Mouse (Mus musculus) embryonic facial prominence, embryonic 11.5 days (tissue): Measurements from ENCODE around the gene Mansc4. TPM values are rescaled to one million over a fixed set of nuclear protein-coding genes. Genes with fewer than 3 reads are reported as not detected.

Experiments
- ATAC-seq: fragments of 200-750 bp; cut with Nextera tagmentation; replicated peaks from 2 replicates; pipeline ENCODE4 v1.8.0; 2017; ENCODE audit warnings: low read depth; ENCODE audit not compliant: insufficient number of reproducible peaks, low FRiP score, low TSS enrichment
- DNase-seq: peaks from one replicate; pipeline ENCODE4 v3.0.0-alpha.2; 2015; ENCODE audit warnings: low spot score
- H3K27ac ChIP-seq: fragments of 300-500 bp; sonication (generic); replicated peaks from 2 replicates; pipeline ENCODE4 v1.5.1; 2014; ENCODE audit warnings: mild to moderate bottlenecking, low read depth, low read length, control low read depth
- H3K27me3 ChIP-seq: fragments of 300-500 bp; sonication (generic); 2 replicates; pipeline ENCODE4 v1.6.1; 2014; ENCODE audit warnings: mild to moderate bottlenecking, low read length, moderate library complexity, mixed read lengths; ENCODE audit not compliant: control insufficient read depth, insufficient read depth
- H3K36me3 ChIP-seq: fragments of 300-500 bp; sonication (generic); replicated peaks from 2 replicates; pipeline ENCODE4 v1.6.1; 2014; ENCODE audit warnings: low read depth, mild to moderate bottlenecking, low read length, moderate library complexity, mixed read lengths; ENCODE audit not compliant: control insufficient read depth, insufficient read depth
- H3K4me1 ChIP-seq: fragments of 300-500 bp; sonication (generic); 2 replicates; pipeline ENCODE4 v1.6.1; 2014; ENCODE audit warnings: low read length, mixed read lengths; ENCODE audit not compliant: control insufficient read depth, insufficient read depth
- H3K4me2 ChIP-seq: fragments of 300-500 bp; sonication (generic); 2 replicates; pipeline ENCODE4 v1.6.1; 2014; ENCODE audit warnings: low read depth, mild to moderate bottlenecking, control low read depth, low read length, moderate library complexity
- H3K4me3 ChIP-seq: fragments of 300-500 bp; sonication (generic); 2 replicates; pipeline ENCODE4 v1.5.1; 2014; ENCODE audit warnings: low read depth, low read length, control low read depth
- H3K9ac ChIP-seq: fragments of 300-500 bp; sonication (generic); replicated peaks from 2 replicates; pipeline ENCODE4 v1.6.1; 2014; ENCODE audit warnings: mild to moderate bottlenecking, control low read depth, low read length
- H3K9me3 ChIP-seq: fragments of 300-500 bp; sonication (generic); replicated peaks from 2 replicates; pipeline ENCODE4 v1.6.1; 2016; ENCODE audit warnings: mild to moderate bottlenecking, low read length, inconsistent platforms, mixed read lengths; ENCODE audit not compliant: control insufficient read depth
- WGBS: fragments of 180-500 bp; shearing (Covaris S2); extraction: QIAGEN DNeasy Blood & Tissue Kit; methylation state at CpG from one replicate; pipeline ENCODE4 v1.1.7; 2014; 5-methylcytosine and 5-hydroxymethylcytosine counted together
- polyA plus RNA-seq: library from polyadenylated mRNA; unstranded; fragments of >200 nt; fragmentation: Nextera tagmentation; extraction: Ambion mirVana; gene quantifications from 2 replicates; pipeline ENCODE4 v1.2.1, GENCODE M21; 2014

Gene Mansc4
- polyA plus RNA-seq, 1 experiment from 2014 or later = 1.7 TPM

DNA sequence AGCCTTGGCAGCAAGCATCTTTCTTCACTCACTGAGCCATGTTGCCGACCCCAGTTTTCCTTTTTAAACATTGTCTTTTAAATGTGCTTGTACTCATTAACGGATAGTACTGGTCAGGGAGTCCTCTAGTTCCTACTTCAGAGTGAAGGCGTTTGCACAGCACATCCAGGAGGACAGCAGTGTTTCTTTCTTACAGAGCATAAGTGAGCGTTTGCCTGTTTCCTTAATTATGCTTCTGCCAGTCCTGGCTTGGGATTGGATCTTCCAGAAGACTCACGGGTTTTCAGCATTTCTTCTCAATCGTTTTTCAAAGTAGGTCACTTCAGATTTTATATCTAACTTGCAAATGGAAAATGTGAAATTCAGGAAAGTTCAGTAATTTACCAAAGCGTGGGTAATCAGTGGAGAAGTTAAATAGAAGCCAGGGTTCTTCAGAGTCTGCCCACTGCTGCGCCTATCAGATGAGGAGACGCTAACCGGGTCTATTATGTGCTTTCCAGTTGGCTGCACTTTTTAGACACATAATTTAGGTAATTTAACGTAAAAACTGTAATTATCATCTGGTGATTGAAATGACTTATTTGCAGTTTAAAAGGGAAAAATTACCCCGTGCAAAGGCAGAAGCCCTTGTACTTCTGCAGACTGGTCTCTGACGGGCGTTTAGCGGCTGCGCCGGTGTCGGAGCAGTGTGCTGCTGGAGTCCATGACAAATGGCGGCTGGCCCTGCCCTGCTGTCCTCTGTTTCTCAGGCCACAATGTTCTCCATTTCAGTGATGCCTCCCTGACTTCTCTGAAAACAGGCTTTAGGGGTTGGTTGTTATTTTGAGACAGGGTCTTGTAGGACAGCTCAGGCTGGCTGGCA is 32.8 kb downstream of the Mansc4 start:
- H3K27ac ChIP-seq = no peak overlapping the region
- no peaks in the 10 kb centered on the region for H3K9me3 ChIP-seq
- no peak for DNase-seq
- H3K36me3 ChIP-seq = no peaks in the 10 kb centered on the region; the same call in 1 of the 2 replicates
- WGBS = 82% methylated on average over 19 of the region's 19 CpGs
- H3K4me2 ChIP-seq = no peak overlapping the region
- H3K4me3 ChIP-seq = no peak overlapping the region
- H3K4me1 ChIP-seq = no peaks in the 10 kb centered on the region
- ATAC-seq = no peak
- no peaks in the 10 kb centered on the region for H3K27me3 ChIP-seq
- no peak overlapping the region for H3K9ac ChIP-seq

DNA sequence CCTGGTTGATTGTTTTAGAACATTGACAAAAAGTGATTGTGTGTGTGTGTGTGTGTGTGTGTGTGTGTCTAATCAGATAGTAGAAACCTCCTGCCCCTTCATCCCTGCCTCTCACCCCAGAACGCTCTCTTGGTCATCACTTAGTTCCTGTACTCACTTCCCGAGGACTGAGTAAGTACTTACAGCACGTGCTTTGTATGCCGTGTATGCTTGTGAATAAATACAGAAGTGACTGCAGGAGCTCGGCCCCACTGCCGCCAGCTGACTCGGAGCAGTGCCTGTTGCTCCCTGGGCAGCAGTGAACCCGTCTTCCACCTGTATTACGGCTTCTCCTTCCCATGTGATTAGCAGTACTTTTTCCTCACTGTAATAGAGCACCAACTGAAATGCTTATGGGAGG is 34.4 kb downstream of the Mansc4 start:
- Histone ChIP-seq H3K27ac (no peak overlapping the region), H3K4me1 (no peaks in the 10 kb centered on the region), H3K4me2 (no peak overlapping the region), H3K4me3 (no peak overlapping the region), H3K9ac (no peak overlapping the region), H3K36me3 (no peaks in the 10 kb centered on the region; the same call in 1 of the 2 replicates), H3K9me3 (no peaks in the 10 kb centered on the region), H3K27me3 (no peaks in the 10 kb centered on the region)
- no peak for DNase-seq
- WGBS = 92% methylated on average over 9 of the region's 9 CpGs
- ATAC-seq = no peak

DNA sequence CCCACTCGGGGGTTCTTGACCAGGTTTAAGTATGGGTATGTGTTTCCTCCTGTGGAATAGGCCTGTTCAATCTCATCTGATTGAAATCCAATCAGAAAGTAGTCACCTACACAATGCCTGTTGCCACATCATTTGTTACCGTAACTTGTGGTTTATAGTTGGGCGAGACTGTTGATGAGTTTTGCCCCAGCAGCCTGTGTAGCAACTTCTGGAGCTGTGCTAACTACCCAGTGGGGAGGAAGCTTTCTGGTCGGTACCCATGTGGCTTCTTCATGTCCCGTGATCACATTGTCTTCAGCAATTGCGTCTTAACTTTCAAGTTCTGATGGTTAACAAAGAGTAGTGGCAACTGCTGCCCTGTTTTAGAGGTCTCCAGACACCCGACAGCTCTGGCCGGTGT is 35.2 kb downstream of the Mansc4 start:
- Histone ChIP-seq H3K4me3 (no peak overlapping the region), H3K27me3 (no peaks in the 10 kb centered on the region), H3K4me2 (no peak overlapping the region), H3K27ac (no peak overlapping the region), H3K9me3 (no peaks in the 10 kb centered on the region), H3K4me1 (no peaks in the 10 kb centered on the region), H3K36me3 (no peaks in the 10 kb centered on the region; the same call in 1 of the 2 replicates), H3K9ac (no peak overlapping the region)
- ATAC-seq = no peak
- WGBS = 94% methylated on average over 8 of the region's 8 CpGs
- DNase-seq = no peak

DNA sequence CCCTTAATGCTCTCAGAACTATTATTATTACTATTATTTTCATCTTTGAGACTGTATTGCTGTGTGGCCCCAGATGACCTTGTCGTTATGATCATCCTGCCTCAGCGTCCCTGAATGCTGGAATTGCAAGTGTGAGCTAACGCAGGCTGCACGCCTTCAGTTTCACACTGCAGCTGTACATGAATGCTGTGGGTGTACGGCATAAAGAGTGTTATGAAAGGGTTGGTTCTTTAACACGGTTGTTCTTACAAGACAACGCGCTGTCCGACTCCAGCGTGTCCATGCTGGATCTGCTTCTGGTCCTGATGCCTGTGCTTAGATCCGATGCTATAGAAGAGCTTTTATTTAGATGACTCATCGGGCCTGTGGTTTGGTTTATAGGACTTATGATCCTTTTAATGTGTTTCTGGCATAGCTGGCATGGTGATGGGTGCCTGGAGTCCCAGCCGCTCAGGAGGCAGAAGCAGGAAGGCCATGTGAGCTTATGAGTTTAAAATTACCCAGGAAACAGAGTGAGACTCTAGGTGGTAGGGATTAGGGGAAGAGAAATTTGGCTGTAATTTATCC is 37.5 kb downstream of the Mansc4 start:
- no peak overlapping the region for H3K9ac ChIP-seq
- no peaks in the 10 kb centered on the region for H3K9me3 ChIP-seq
- no peaks in the 10 kb centered on the region for H3K4me1 ChIP-seq
- no peak for ATAC-seq
- H3K4me2 ChIP-seq = no peak overlapping the region
- no peaks in the 10 kb centered on the region; the same call in 1 of the 2 replicates for H3K36me3 ChIP-seq
- no peak overlapping the region for H3K27ac ChIP-seq
- H3K4me3 ChIP-seq = no peak overlapping the region
- no peak for DNase-seq
- H3K27me3 ChIP-seq = no peaks in the 10 kb centered on the region
- 94% methylated on average over 13 of the region's 13 CpGs for WGBS

DNA sequence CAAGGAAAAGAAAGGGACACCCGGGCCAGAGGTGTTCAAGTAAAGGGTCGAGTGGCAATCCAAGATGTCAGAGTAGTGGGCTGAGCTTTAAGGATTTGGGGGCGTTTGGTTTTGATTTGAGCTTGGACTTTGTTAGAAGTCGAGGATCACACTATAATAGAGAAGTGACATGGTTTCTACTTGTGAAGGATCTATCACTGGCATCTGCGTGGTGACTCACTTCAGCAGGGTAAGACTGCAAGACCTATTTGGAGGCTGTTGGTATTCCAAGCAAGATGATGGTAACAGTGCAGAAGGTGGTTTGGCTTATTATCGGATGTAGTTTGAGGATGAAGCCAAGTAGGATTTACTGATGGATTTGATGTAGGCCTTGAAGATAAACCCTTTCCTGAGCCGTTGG is 43.2 kb downstream of the Mansc4 start:
- Histone ChIP-seq H3K9ac (peak overlapping the region; percentile 98), H3K36me3 (no peaks in the 10 kb centered on the region), H3K4me3 (peak overlapping the region; percentile 93), H3K4me2 (peak overlapping the region; percentile 60), H3K4me1 (no peaks in the 10 kb centered on the region), H3K27me3 (no peaks in the 10 kb centered on the region), H3K27ac (no peak overlapping the region), H3K9me3 (no peaks in the 10 kb centered on the region)
- 50% methylated on average over 7 of the region's 7 CpGs for WGBS
- ATAC-seq = no peak
- no peak for DNase-seq

DNA sequence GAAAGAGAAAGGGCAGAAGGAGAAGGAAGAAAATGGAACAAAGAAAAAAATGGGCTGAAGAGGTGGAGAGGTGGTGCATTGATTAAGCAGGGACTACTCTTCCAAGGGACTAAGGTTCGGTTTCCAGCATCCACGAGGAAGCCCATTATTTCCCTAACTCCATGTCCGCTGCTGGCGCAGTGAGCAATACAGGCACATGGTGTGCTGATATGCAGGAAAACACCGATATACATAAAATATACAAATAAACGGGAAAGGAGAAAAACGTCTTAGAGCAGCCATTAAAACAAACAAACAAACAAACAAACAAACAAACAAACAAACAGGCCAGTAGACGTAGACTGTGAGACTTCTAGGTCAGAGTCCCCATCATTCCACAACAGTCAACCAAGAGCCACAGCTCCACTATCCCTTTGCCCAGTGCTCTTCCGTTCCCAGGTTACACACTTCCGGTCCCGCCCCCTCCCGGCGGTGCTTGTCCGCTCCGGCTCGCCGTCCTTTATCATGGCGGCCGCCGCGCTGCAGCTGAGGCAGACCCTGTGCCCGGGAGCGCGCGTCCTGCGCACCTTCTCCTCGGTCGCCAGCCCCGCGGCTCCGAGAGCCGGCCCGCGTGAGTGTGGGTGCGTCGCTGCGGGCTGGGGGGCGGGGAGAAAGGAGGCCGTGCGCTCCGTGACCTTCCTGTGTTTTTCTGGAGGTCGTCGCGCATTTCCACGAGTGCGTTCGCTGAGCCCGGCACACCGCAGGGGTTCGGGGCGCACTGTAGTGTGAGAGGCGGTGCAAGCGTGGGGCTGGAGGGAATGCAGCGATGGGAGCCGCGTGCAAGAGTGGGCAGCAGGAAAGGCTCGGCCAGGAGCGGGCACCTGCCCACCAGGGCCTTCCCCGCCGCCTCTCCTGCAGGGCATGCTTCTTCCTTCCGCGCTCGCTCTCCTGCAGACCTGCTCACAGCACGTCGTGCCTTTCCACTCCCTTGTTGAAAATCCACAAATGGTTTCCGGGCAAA is 44.2 kb downstream of the Mansc4 start, which contains the start of gene Mrps35:
Mrps35 (plus strand) TSS at position 474 of the 1,000 bp plus-strand sequence.
- Histone ChIP-seq H3K27ac (peak within 1 kb of the TSS; percentile 81), H3K4me3 (peak within 1 kb of the TSS; percentile 93), H3K9ac (peak within 1 kb of the TSS; percentile 98), H3K27me3 (no peaks in the 10 kb centered on the region), H3K4me2 (peak within 1 kb of the TSS; percentile 60), H3K36me3 (no peaks in the 10 kb centered on the region), H3K9me3 (no peaks in the 10 kb centered on the region), H3K4me1 (no peaks in the 10 kb centered on the region)
- 4% methylated on average over 66 of the region's 66 CpGs for WGBS
- peak; percentile 93 for DNase-seq
- ATAC-seq = peak; percentile 98

DNA sequence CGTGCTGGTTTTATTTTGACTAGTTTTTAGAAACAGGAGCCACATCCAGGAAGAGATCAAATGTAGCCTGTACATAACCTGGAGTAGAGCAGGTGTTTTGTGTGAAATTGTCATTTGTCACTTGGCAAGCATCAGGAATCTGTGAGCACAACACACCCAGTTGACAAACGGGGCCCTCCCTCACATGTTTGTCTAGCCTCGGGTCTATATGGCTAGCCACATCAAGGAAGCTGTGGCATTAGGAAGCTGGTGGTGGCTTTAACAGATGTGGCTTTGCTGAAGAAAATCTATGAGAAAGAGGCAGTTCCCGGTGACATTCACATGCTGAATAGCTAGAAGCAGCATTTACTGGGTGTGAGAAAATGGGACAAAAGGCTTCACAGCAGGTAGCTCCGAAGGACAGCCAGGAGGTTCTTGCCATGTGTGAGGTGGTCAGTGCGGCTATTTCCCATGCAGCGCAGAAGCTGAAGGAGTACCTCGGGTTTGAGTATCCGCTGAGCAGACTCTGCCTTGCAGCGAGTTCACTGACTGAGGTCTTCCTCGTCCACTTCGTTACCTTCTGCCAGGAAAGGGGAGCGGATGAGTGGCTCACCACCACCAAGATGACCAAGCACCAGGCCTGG is 54.4 kb downstream of the Mansc4 start, which contains the start of gene Rep15:
Rep15 (plus strand) TSS at position 282 of the 623 bp plus-strand sequence.
- no peak within 1 kb of the TSS for H3K27ac ChIP-seq
- no peaks in the 10 kb centered on the region for H3K9me3 ChIP-seq
- H3K36me3 ChIP-seq = no peaks in the 10 kb centered on the region
- H3K4me1 ChIP-seq = no peaks in the 10 kb centered on the region
- 56% methylated on average over 13 of the region's 13 CpGs for WGBS
- no peak within 1 kb of the TSS for H3K9ac ChIP-seq
- ATAC-seq (no peak), DNase-seq (no peak)
- H3K4me2 ChIP-seq = no peak within 1 kb of the TSS
- H3K4me3 ChIP-seq = no peak within 1 kb of the TSS
- H3K27me3 ChIP-seq = no peaks in the 10 kb centered on the region
